Mouse (Mus musculus) gastrocnemius, postnatal 4 days (tissue): Measurements from ENCODE around the gene Anapc2. TPM values are rescaled to one million over a fixed set of nuclear protein-coding genes. Genes with fewer than 3 reads are reported as not detected.

Experiments used
- DNase-seq, 2 experiments: peaks; one replicate each; pipeline ENCODE4 v3.0.0; 2021 to 2022; ENCODE audit warnings: low spot score in 2 of 2, mixed read lengths in 2 of 2
- long read RNA-seq, 2 experiments: library from polyadenylated mRNA; stranded (forward); transcript quantifications; one replicate each; pipeline ENCODE4 v2.0.0; 2021
- total RNA-seq, 2 experiments: library from RNA; stranded (reverse); gene quantifications; 2 replicates each; pipeline ENCODE4 v1.2.3; 2021

Anapc2 gene
- 10 to 100 TPM; 64.9 to 69.0 TPM for total RNA-seq
- long read RNA-seq, experiment 1, transcript Anapc2-201 (13 exons, 3,004 nt): major isoform, 60 of 81 reads
- long read RNA-seq, experiment 1, partial matches to known transcripts: 10 of 81 reads
- long read RNA-seq, experiment 1, other reads (novel, unspliced or antisense): 11 of 81 reads
- long read RNA-seq, experiment 2, transcript Anapc2-201 (13 exons, 3,004 nt): major isoform, 79 of 97 reads
- long read RNA-seq, experiment 2, partial matches to known transcripts: 8 of 97 reads
- long read RNA-seq, experiment 2, other reads (novel, unspliced or antisense): 10 of 97 reads

GRCm38 (mm10) chr2:25271827-25272511 is at the start of gene Anapc2, which contains the start of gene Ssna1:
Anapc2 (plus strand) TSS chr2:25272478.
Ssna1 (minus strand) TSS chr2:25272438.
- DNase-seq: peak; percentile 97 to 98

GRCm38 (mm10) chr2:25223681-25224491 is 48.4 kb upstream of the Anapc2 start:
- DNase-seq: peak; percentile 63 to 74

DNA sequence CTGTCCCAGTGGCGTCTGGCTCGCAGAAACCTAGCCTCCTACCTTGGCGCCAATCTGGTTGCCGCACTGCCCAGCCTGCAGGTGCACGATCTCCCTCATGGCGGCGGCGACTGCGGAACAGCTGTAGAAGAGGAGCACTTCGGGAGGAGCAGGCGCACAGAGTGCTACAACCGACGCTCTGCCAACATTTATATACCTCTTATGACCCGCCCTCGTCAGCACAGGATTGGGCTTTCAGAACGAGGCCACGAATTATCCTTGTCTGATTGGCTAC is 47.8 kb upstream of the Anapc2 start, which contains the start of gene Tubb4b:
Tubb4b (minus strand) TSS at position 211 of the 274 bp plus-strand sequence.
- DNase-seq: no peak

DNA sequence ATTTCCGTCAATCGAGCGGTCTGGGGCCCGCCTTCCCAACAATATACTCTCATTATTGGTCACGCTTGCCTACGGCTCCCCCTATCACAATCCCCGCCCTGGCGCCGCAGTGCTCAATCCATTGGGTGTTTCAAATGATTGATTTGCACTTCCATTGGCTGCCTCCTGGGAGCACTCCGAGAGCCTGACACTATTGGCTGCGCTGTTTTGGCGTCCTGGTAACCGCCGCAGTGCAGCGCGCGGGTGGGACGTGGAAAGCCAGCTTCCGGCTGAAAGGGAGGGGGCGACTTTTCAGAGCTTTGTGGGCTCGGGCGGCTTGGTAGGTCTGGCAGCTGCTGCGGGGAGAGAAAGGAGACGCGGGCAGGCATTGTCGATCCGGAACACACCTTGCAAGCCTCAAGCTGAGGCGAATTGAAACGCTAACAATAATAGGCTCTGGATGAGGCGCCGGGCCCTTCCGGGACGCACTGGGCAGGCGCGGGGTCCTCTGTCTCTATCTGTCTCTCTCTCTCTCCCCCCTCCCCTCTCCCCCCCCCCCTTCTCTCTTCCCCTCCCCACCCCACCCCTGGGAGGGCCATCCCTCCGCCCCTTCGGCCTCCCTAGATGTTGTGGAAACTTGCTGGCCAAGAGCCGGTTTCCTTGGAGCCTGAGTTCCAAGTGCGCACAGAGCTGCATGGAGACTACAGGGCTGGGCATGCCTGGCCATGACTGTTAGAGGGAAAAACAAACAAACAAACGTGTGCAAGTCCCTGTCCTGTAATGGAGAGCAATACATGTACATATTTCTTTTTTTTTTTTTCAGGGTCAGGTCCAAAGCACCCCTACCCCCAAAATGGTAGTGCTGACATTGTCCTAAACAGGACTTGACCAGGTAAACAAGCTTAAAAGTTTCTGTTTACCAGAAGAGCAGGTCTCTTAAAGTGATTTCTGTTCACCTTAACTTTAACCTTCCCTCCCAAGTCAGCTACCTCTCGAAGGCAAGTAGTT is 47.2 kb upstream of the Anapc2 start:
- DNase-seq: peak; percentile 89 to 96

DNA sequence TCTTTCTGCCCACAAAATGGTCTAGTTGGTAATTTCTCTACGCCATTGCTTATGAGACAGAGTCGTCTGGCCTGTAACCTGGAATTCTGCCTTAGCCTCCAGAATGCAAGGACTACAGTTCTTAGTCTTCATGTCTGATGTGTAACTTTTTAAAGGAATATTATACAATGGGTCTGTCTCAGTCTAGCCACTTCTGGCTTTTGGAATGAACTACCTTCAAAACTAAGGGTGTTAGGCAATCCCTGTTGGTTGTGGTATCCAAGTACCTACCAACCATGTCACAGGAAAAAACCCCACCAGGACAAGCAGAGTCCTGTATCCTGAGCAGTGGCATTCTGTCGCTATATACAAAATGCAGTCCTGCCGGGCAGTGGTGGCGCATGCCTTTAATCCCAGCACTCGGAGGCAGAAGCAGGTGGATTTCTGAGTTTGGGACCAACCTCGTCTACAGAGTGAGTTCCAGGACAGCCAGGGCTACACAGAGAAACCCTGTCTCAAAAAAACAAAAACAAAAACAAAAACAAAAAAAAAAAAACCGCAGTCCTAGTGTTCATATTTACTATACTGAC is 46.4 kb upstream of the Anapc2 start:
- DNase-seq: no peak

- peak in 1 of 2 experiments; percentile 56 for DNase-seq
Observed at GRCm38 (mm10) chr2:25226864-25227263, 45.4 kb upstream of the Anapc2 start.

DNA sequence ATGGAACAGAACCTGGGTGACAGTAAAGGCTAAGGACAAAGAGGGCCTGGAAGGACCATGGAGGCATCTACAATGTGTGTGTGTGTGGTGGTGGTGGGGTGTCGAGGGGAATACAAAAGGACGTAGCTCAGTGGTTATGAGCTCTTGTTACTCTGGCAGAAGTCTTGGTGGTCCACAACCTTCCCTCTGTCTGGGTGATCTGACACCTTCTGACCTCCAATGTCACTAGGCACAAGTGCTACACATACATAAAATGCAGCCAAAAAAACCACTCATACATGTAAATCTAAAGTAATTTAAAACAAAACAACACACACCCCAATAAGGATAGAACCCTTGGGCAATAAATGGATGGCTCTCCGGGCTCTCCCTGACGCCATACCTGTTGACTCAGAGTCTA is 44.9 kb upstream of the Anapc2 start:
- no peak for DNase-seq

GRCm38 (mm10) chr2:25228431-25228889 is 43.8 kb upstream of the Anapc2 start:
- peak; percentile 74 to 85 for DNase-seq

GRCm38 (mm10) chr2:25228995-25229530 is 43.2 kb upstream of the Anapc2 start:
- no peak for DNase-seq

DNA sequence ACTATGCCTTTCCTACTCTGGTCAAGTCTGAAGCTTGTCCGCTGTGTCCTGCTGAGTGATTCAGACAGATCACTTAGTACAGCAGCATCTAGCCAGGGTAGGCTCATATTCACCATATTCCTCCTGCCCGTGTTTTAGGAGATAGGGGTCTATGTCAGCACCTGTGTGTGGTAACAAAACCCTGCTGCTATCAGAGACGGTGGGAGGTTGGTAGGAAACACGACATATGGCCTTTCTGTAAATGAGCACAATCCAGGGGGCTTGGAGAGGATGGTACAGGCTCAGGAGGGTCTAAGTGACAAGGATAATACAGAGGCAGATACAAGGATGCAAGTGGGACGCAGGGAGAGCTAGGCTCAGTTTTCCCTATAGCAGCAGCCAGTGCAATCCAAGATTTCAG is 42.7 kb upstream of the Anapc2 start:
- DNase-seq: no peak

GRCm38 (mm10) chr2:25230581-25230980 is 41.7 kb upstream of the Anapc2 start:
- DNase-seq: no peak

DNA sequence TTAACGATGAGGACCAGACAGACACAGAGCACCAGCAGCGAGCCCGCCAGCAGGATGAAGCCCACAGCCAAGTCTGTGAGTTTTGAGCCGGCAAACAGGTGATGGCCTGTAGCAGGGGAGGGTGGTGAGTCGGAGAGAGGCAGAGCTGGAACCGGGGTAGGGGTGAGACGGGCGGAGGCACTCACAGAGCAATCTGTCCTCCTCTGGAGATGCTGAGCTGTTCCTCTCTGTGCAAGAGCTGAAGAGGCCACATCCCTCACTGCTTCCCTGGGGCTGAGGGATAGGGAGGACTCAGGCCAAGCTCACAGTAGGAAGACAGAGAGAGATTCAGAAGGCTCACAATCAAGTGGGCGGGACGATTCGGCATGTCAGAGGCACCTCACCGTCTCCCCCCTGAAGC is 41.2 kb upstream of the Anapc2 start:
- no peak for DNase-seq

- no peak for DNase-seq
Observed at GRCm38 (mm10) chr2:25233421-25233820, 38.9 kb upstream of the Anapc2 start.

DNA sequence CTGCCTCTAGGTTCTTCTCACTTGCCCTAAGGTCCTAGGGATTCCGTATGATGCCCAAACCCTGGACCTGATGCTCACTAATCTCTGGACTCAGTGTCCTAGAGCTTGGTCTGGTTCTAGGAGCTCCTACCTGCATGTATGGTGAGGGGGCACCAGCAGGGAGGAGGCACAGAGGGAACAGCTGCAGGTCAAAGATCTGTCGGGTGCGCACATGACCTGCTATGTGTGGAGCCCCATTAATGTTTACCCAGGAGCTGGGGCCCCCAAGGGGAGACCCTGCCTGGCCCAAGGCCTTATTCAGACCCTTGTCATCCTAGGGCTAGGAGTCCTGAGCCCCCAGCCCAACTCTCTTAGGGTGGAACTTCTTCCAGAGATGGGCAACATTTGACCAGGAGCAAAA is 38.2 kb upstream of the Anapc2 start, which contains the start of gene Slc34a3:
Slc34a3 (minus strand) TSS at position 315 of the 400 bp plus-strand sequence.
- no peak for DNase-seq

- DNase-seq: no peak
Observed at GRCm38 (mm10) chr2:25234551-25235220, 37.6 kb upstream of the Anapc2 start.

DNA sequence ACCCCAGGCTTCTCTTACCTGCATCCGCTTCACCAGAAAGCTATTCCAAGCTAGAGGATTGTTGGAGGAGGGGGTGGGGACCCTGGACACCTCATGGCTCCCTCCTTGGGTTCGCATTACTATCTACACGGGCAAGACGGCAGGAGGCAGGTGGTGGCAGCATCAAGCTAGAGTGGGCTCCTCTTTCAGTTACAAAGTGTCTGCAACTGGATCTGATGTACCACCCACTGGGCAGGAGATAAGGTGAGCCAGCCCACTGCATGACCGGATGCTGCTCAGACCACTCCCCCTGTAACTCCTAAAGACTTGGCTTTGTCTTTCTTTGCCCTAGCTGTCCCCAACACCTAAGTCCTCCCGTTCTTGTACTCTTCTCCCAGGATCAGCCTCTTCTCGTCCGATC is 35.7 kb upstream of the Anapc2 start, which contains the start of gene Rnf224:
Rnf224 (minus strand) TSS at position 174 of the 400 bp plus-strand sequence.
- DNase-seq: no peak

- no peak for DNase-seq
Observed at GRCm38 (mm10) chr2:25237522-25237921, 34.8 kb upstream of the Anapc2 start.

- no peak for DNase-seq
Observed at GRCm38 (mm10) chr2:25238106-25238505, 34.2 kb upstream of the Anapc2 start.

GRCm38 (mm10) chr2:25239766-25240165 is 32.5 kb upstream of the Anapc2 start:
- no peak for DNase-seq
